Mouse (Mus musculus) hindbrain, embryonic 15.5 days (tissue): Measurements from ENCODE around the gene Iqsec2. TPM values are rescaled to one million over a fixed set of nuclear protein-coding genes. Genes with fewer than 3 reads are reported as not detected.

ENCODE experiments used
- ATAC-seq: fragments of 200-750 bp; cut with Nextera tagmentation; 2 replicates; pipeline ENCODE4 v1.8.0; 2017; ENCODE audit warnings: low read depth, moderate number of reproducible peaks, moderate TSS enrichment; ENCODE audit not compliant: low FRiP score
- H3K27ac ChIP-seq: fragments of 300-500 bp; sonication (generic); replicated peaks from 2 replicates; pipeline ENCODE4 v1.5.1; 2015; ENCODE audit warnings: mild to moderate bottlenecking, inconsistent platforms
- H3K27me3 ChIP-seq: fragments of 300-500 bp; sonication (generic); 2 replicates; pipeline ENCODE4 v1.6.1; 2015; ENCODE audit warnings: control low read depth, inconsistent platforms
- H3K36me3 ChIP-seq: fragments of 300-500 bp; sonication (generic); 2 replicates; pipeline ENCODE4 v1.6.1; 2015; ENCODE audit warnings: control low read depth, inconsistent platforms
- H3K4me1 ChIP-seq: fragments of 300-500 bp; sonication (generic); replicated peaks from 2 replicates; pipeline ENCODE4 v1.6.1; 2015; ENCODE audit warnings: control low read depth, inconsistent platforms
- H3K4me2 ChIP-seq: fragments of 300-500 bp; sonication (generic); 2 replicates; pipeline ENCODE4 v1.6.1; 2015; ENCODE audit warnings: moderate library complexity, mild to moderate bottlenecking, inconsistent platforms
- H3K4me3 ChIP-seq: fragments of 300-500 bp; sonication (generic); 2 replicates; pipeline ENCODE4 v1.5.1; 2015; ENCODE audit warnings: mild to moderate bottlenecking, inconsistent platforms
- H3K9ac ChIP-seq: fragments of 300-500 bp; sonication (generic); 2 replicates; pipeline ENCODE4 v1.6.1; 2015; ENCODE audit warnings: inconsistent platforms
- H3K9me3 ChIP-seq: fragments of 300-500 bp; sonication (generic); 2 replicates; pipeline ENCODE4 v1.6.1; 2016; ENCODE audit warnings: control low read depth, inconsistent platforms
- WGBS: fragments of 180-500 bp; shearing (Covaris S2); methylation state at CpG from one replicate; pipeline ENCODE4 v1.1.7; 2015; 5-methylcytosine and 5-hydroxymethylcytosine counted together
- polyA plus RNA-seq: library from polyadenylated mRNA; unstranded; fragments of >200 nt; fragmentation: Nextera tagmentation; extraction: Ambion mirVana; gene quantifications from 2 replicates; pipeline ENCODE4 v1.2.1, GENCODE M21; 2015

The Iqsec2 gene
- polyA plus RNA-seq, 1 experiment from 2014 or later: 8.7 TPM

GRCm38 (mm10) chrX:152158294-152158693, 14.2 kb downstream of the Iqsec2 start:
- WGBS: 80% methylated on average over 3 of the region's 3 CpGs
- no peak overlapping the region for H3K9ac ChIP-seq
- H3K4me2 ChIP-seq: no peak overlapping the region
- H3K27ac ChIP-seq: no peak overlapping the region
- ATAC-seq: no peak
- no peak overlapping the region for H3K4me3 ChIP-seq
- no peaks in the 10 kb centered on the region for H3K4me1 ChIP-seq
- H3K9me3 ChIP-seq: no peaks in the 10 kb centered on the region
- no peaks in the 10 kb centered on the region for H3K36me3 ChIP-seq
- H3K27me3 ChIP-seq: peaks cover 22% of the 10 kb centered on the region

GRCm38 (mm10) chrX:152161404-152161803, 17.3 kb downstream of the Iqsec2 start:
- 97% methylated on average over 4 of the region's 4 CpGs for WGBS
- H3K27me3 ChIP-seq: peaks cover 29% of the 10 kb centered on the region
- H3K36me3 ChIP-seq: no peaks in the 10 kb centered on the region
- H3K9me3 ChIP-seq: no peaks in the 10 kb centered on the region
- H3K4me1 ChIP-seq: no peaks in the 10 kb centered on the region
- H3K27ac ChIP-seq: no peak overlapping the region
- H3K4me3 ChIP-seq: no peak overlapping the region
- no peak overlapping the region for H3K4me2 ChIP-seq
- ATAC-seq: no peak
- H3K9ac ChIP-seq: no peak overlapping the region

GRCm38 (mm10) chrX:152164061-152164460, 20.0 kb downstream of the Iqsec2 start:
- no peaks in the 10 kb centered on the region for H3K9me3 ChIP-seq
- no peak overlapping the region for H3K9ac ChIP-seq
- H3K4me1 ChIP-seq: no peaks in the 10 kb centered on the region
- peaks cover 39% of the 10 kb centered on the region for H3K27me3 ChIP-seq
- H3K36me3 ChIP-seq: no peaks in the 10 kb centered on the region
- no peak overlapping the region for H3K4me3 ChIP-seq
- H3K4me2 ChIP-seq: no peak overlapping the region
- no peak for ATAC-seq
- no peak overlapping the region for H3K27ac ChIP-seq

- Histone ChIP-seq H3K9ac (no peak overlapping the region), H3K9me3 (no peaks in the 10 kb centered on the region), H3K4me1 (no peaks in the 10 kb centered on the region), H3K27ac (no peak overlapping the region), H3K4me2 (no peak overlapping the region), H3K4me3 (no peak overlapping the region), H3K36me3 (no peaks in the 10 kb centered on the region), H3K27me3 (peaks cover 57% of the 10 kb centered on the region)
- no peak for ATAC-seq
- 81% methylated on average over 6 of the region's 6 CpGs for WGBS
These were observed 22.1 kb downstream of the Iqsec2 start for GRCm38 (mm10) chrX:152166161-152166560.

GRCm38 (mm10) chrX:152168521-152168920, 24.5 kb downstream of the Iqsec2 start:
- Histone ChIP-seq H3K4me2 (no peak overlapping the region), H3K4me1 (0 out of 2 replicates have a peak, but pooled peaks cover 8% of the 10 kb centered on the region), H3K4me3 (no peak overlapping the region), H3K36me3 (no peaks in the 10 kb centered on the region), H3K27ac (no peak overlapping the region), H3K9me3 (no peaks in the 10 kb centered on the region), H3K27me3 (peaks cover 58% of the 10 kb centered on the region), H3K9ac (no peak overlapping the region)
- no peak for ATAC-seq
- WGBS: 88% methylated on average over 1 of the region's 1 CpGs

- peaks cover 45% of the 10 kb centered on the region for H3K27me3 ChIP-seq
- 69% methylated on average over 6 of the region's 6 CpGs for WGBS
- 0 out of 2 replicates have a peak, but pooled peaks cover 8% of the 10 kb centered on the region for H3K4me1 ChIP-seq
- no peak overlapping the region for H3K4me2 ChIP-seq
- H3K9ac ChIP-seq: no peak overlapping the region
- no peaks in the 10 kb centered on the region for H3K36me3 ChIP-seq
- no peaks in the 10 kb centered on the region for H3K9me3 ChIP-seq
- ATAC-seq: peak; percentile 76
- H3K4me3 ChIP-seq: no peak overlapping the region
- H3K27ac ChIP-seq: no peak overlapping the region
These were observed 27.3 kb downstream of the Iqsec2 start for GRCm38 (mm10) chrX:152171041-152172026.

GRCm38 (mm10) chrX:152172487-152172935, 28.4 kb downstream of the Iqsec2 start:
- 44% methylated on average over 2 of the region's 3 CpGs for WGBS
- no peaks in the 10 kb centered on the region for H3K9me3 ChIP-seq
- H3K4me1 ChIP-seq: 0 out of 2 replicates have a peak, but pooled peaks cover 8% of the 10 kb centered on the region
- peaks cover 43% of the 10 kb centered on the region for H3K27me3 ChIP-seq
- no peak overlapping the region for H3K9ac ChIP-seq
- H3K4me3 ChIP-seq: no peak overlapping the region
- H3K4me2 ChIP-seq: no peak overlapping the region
- H3K27ac ChIP-seq: no peak overlapping the region
- 0 out of 2 replicates have a peak, but pooled peaks have one; percentile 27 for ATAC-seq
- H3K36me3 ChIP-seq: no peaks in the 10 kb centered on the region

GRCm38 (mm10) chrX:152175284-152175683, 31.2 kb downstream of the Iqsec2 start:
- Histone ChIP-seq H3K4me2 (no peak overlapping the region), H3K9me3 (no peaks in the 10 kb centered on the region), H3K4me3 (no peak overlapping the region), H3K36me3 (no peaks in the 10 kb centered on the region), H3K27ac (no peak overlapping the region), H3K9ac (no peak overlapping the region), H3K4me1 (0 out of 2 replicates have a peak, but pooled peaks cover 8% of the 10 kb centered on the region), H3K27me3 (peaks cover 43% of the 10 kb centered on the region)
- peak; percentile 70 for ATAC-seq
- WGBS: 27% methylated on average over 3 of the region's 3 CpGs

GRCm38 (mm10) chrX:152177897-152178296, 33.8 kb downstream of the Iqsec2 start:
- Histone ChIP-seq H3K36me3 (no peaks in the 10 kb centered on the region), H3K9me3 (no peaks in the 10 kb centered on the region), H3K27ac (no peak overlapping the region), H3K4me3 (no peak overlapping the region), H3K4me2 (no peak overlapping the region), H3K27me3 (peaks cover 39% of the 10 kb centered on the region), H3K4me1 (0 out of 2 replicates have a peak, but pooled peaks cover under 1% of the 10 kb centered on the region), H3K9ac (no peak overlapping the region)
- no peak for ATAC-seq
- WGBS: 91% methylated on average over 2 of the region's 2 CpGs

GRCm38 (mm10) chrX:152178843-152179545, 34.9 kb downstream of the Iqsec2 start:
- Histone ChIP-seq H3K27ac (no peak overlapping the region), H3K4me2 (peak overlapping the region; percentile 26), H3K9ac (no peak overlapping the region), H3K4me1 (no peaks in the 10 kb centered on the region), H3K36me3 (no peaks in the 10 kb centered on the region), H3K4me3 (no peak overlapping the region), H3K27me3 (peaks cover 42% of the 10 kb centered on the region), H3K9me3 (no peaks in the 10 kb centered on the region)
- WGBS: 54% methylated on average over 8 of the region's 8 CpGs
- ATAC-seq: peak; percentile 75

GRCm38 (mm10) chrX:152179670-152180656, 35.9 kb downstream of the Iqsec2 start:
- H3K9ac ChIP-seq: no peak overlapping the region
- H3K9me3 ChIP-seq: no peaks in the 10 kb centered on the region
- no peak overlapping the region for H3K27ac ChIP-seq
- no peak for ATAC-seq
- no peaks in the 10 kb centered on the region for H3K36me3 ChIP-seq
- H3K4me3 ChIP-seq: no peak overlapping the region
- H3K27me3 ChIP-seq: peaks cover 41% of the 10 kb centered on the region
- no peaks in the 10 kb centered on the region for H3K4me1 ChIP-seq
- no peak overlapping the region for H3K4me2 ChIP-seq
- WGBS: 60% methylated on average over 7 of the region's 7 CpGs
